ENCODE assay signal across 13 mouse cellular contexts in the genomic region with DNA sequence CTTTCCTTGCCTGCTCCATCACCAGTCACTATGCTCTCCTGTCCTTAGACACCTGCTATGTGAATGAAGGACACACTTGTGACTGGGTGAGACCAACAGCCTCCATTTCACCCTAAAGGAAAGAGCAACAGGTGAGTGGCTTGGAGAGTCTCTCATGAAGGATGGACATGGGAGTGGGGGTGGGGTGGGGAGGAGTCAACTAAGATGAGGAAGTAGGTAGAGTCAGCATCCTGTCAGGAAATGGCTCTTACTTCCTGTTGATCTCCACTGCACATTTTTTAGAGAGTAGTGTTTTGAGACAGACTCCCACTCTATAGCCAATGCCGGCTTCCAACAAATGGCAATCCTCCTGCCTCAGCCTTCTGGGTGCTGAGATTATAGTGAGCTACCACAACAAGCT. TPM values are rescaled to one million over a fixed set of nuclear protein-coding genes. Genes with fewer than 3 reads are reported as not detected.
DNase-seq lines count a peak whose midpoint lies in the region; ATAC-seq lines count a peak whose summit lies in the region.
"Had no signal": no experiment of that assay in that cellular context is flagged by ENCODE, and none has a peak within 500 bp of the region (broad histone marks: within the 10 kb centered on the region; RNA-seq: fewer than 3 reads in every experiment).

No protein-coding gene starts in this region.

- DNase-seq in 416B (ENCODE audit: low read depth) = peak; percentile 27
- DNase-seq in B cell, adult 2 months = peak; percentile 81 to 85
- peak; percentile 14 to 67 for DNase-seq in natural killer cell, adult 2 months (ENCODE audit: low spot score in 2 of 2)
- DNase-seq in testis, postnatal 10 days (ENCODE audit: low spot score) = no peak
- no peak for DNase-seq in layer of hippocampus, adult 11-12 months (ENCODE audit: low spot score)
- DNase-seq: adrenal gland, adult 2 months; cerebellum, adult 11-12 months; gastrocnemius, postnatal 36 days; kidney, adult 9 months had no signal

- ATAC-seq in hematopoietic stem cell, adult 5-6 weeks (replicated peaks in 1 of 2; ENCODE audit: insufficient read depth in 1 of 2, low FRiP score in 2 of 2, low TSS enrichment in 1 of 2, low read depth in 1 of 2, poor library complexity in 2 of 2, severe bottlenecking in 2 of 2) = peak; percentile 46 to 58; a peak in 2 of 4 replicates
- no peak for ATAC-seq in megakaryocyte-erythroid progenitor cell, adult 5-6 weeks (replicated peaks; ENCODE audit: low FRiP score, low TSS enrichment, poor library complexity, severe bottlenecking)

RNA-seq across cellular contexts. Expression of gene Btnl2, which starts 0.3 kb away (rescaled TPM):
- total RNA-seq in hematopoietic stem cell, adult 5-6 weeks (2017) = not detected in 2 replicates
- total RNA-seq in megakaryocyte-erythroid progenitor cell, adult 5-6 weeks (2014; fragmentation: Nextera tagmentation) = not detected in 2 replicates
- not detected in 2 replicates for total RNA-seq in megakaryocyte-erythroid progenitor cell, adult 5-6 weeks (2017)

RNA-seq across cellular contexts. Expression of gene Btnl1, which starts 22.0 kb away (rescaled TPM):
- not detected in 2 replicates for total RNA-seq in hematopoietic stem cell, adult 5-6 weeks (2017)
- not detected in 2 replicates for total RNA-seq in megakaryocyte-erythroid progenitor cell, adult 5-6 weeks (2014; fragmentation: Nextera tagmentation)
- not detected in 2 replicates for total RNA-seq in megakaryocyte-erythroid progenitor cell, adult 5-6 weeks (2017)
- total RNA-seq: adrenal gland, adult 2 months; gastrocnemius, postnatal 36 days; heart, postnatal 25 days; layer of hippocampus, postnatal 14 days had no signal

RNA-seq across cellular contexts. Expression of gene H2-Eb2, which starts 29.5 kb away (rescaled TPM):
- 0.06 TPM in 1 of 2 replicates, not detected in the other for total RNA-seq in hematopoietic stem cell, adult 5-6 weeks (2017)
- 0.50 TPM in 1 of 2 replicates, not detected in the other for total RNA-seq in megakaryocyte-erythroid progenitor cell, adult 5-6 weeks (2014; fragmentation: Nextera tagmentation)
- not detected in 2 replicates for total RNA-seq in megakaryocyte-erythroid progenitor cell, adult 5-6 weeks (2017)
- total RNA-seq: adrenal gland, adult 2 months; gastrocnemius, postnatal 36 days; heart, postnatal 25 days; layer of hippocampus, postnatal 14 days had no signal

RNA-seq across cellular contexts. Expression of gene BC051142, which starts 43.7 kb away (rescaled TPM):
- total RNA-seq in hematopoietic stem cell, adult 5-6 weeks (2017) = 1.2 and 8.6 TPM in 2 replicates
- total RNA-seq in megakaryocyte-erythroid progenitor cell, adult 5-6 weeks (2014; fragmentation: Nextera tagmentation) = 5.4 and 7.7 TPM in 2 replicates
- total RNA-seq in megakaryocyte-erythroid progenitor cell, adult 5-6 weeks (2017) = 1.4 and 4.7 TPM in 2 replicates
- total RNA-seq: gastrocnemius, postnatal 36 days had no signal

RNA-seq across cellular contexts. Expression of gene H2-Eb1, which starts 49.3 kb away (rescaled TPM):
- 64.4 and 73.0 TPM in 2 replicates for total RNA-seq in hematopoietic stem cell, adult 5-6 weeks (2017)
- total RNA-seq in megakaryocyte-erythroid progenitor cell, adult 5-6 weeks (2014; fragmentation: Nextera tagmentation) = 5.9 TPM in 1 of 2 replicates, not detected in the other
- total RNA-seq in megakaryocyte-erythroid progenitor cell, adult 5-6 weeks (2017) = 15.0 and 24.9 TPM in 2 replicates

Comparison
In these comparisons a context has a peak if more than half of its experiments do, and no peak if none do; other contexts are left out.
1. DNase-seq: peak in 416B (single experiment), B cell, adult 2 months (2 of 2) and natural killer cell, adult 2 months (2 of 2); none in testis, postnatal 10 days (single experiment) and layer of hippocampus, adult 11-12 months (single experiment).